Mouse (Mus musculus): ENCODE data around the gene Slc22a17. TPM values are rescaled to one million over a fixed set of nuclear protein-coding genes. Genes with fewer than 3 reads are reported as not detected.
A peak's percentile ranks its signal among the peaks of the same experiment; 100 is the strongest.

The Slc22a17 gene
- total and polyA plus RNA-seq, 2 experiments from 2014 or later: 22.7 to 46.8 TPM

DNA sequence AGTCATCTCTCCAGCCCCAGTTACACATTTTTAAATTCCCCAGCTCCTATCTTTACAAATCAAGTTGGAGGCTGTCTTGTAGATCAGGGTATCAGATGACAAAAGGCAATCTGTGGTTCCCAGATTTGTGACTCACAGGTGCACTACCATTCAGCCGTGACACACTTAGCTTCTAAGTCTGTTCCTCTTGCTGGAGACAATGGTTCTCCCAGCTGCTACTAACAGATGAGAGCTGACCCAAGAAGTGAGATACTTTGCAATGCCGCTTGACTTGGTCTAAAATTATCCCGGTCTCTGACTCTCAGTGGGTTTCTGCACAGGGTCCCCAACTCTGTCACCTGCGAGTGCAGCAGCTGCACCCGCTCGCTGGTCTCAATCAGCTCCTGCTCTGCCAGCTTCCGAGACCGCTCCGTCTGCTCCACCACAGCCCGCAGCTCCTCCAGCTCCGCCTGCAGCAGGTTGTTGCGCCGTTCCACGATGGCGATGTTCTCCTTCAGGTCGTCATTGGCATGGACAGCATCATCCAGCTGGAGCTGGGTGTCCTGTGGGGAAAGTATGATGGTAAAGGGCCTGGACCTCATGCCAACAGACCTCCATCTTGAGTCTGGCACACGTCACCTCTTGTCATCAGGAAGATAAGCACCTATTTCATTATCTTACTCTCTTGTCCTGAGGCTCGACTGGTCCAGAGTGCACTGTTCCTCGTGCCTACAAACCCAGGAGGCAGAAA is 33.2 kb upstream of the Slc22a17 start:
- WGBS: 37% methylated on average over 19 of the region's 19 CpGs
- no peak for TF ChIP-seq CTCF (IDR thresholded peaks at IDR 0.05; ENCODE audit: low read depth)
- TF ChIP-seq EP300 (IDR thresholded peaks at IDR 0.05; ENCODE audit: low read depth): no peak
- DNase-seq (ENCODE audit: low spot score): no peak
- no peaks in the 10 kb centered on the region for H3K27me3 ChIP-seq (ENCODE audit: control insufficient read depth, insufficient read depth, low read length)
- no peak for ATAC-seq (ENCODE audit: insufficient read depth, low read depth)
- H3K36me3 ChIP-seq (replicated peaks; ENCODE audit: control insufficient read depth, insufficient read depth, low read length): peaks cover 97% of the 10 kb centered on the region
- H3K27ac ChIP-seq (ENCODE audit: low read depth): peak overlapping the region; percentile 46; the same call in 1 of the 2 replicates
- H3K9ac ChIP-seq (replicated peaks; ENCODE audit: low read depth, low read length): no peak overlapping the region
- no peaks in the 10 kb centered on the region for H3K4me1 ChIP-seq (ENCODE audit: control insufficient read depth, insufficient read depth)
- H3K4me3 ChIP-seq (ENCODE audit: low read depth, low read length): no peak overlapping the region
- H3K9me3 ChIP-seq (replicated peaks; ENCODE audit: control insufficient read depth, low read length): no peaks in the 10 kb centered on the region
- no peak overlapping the region for H3K4me2 ChIP-seq (ENCODE audit: low read depth, low read length)

DNA sequence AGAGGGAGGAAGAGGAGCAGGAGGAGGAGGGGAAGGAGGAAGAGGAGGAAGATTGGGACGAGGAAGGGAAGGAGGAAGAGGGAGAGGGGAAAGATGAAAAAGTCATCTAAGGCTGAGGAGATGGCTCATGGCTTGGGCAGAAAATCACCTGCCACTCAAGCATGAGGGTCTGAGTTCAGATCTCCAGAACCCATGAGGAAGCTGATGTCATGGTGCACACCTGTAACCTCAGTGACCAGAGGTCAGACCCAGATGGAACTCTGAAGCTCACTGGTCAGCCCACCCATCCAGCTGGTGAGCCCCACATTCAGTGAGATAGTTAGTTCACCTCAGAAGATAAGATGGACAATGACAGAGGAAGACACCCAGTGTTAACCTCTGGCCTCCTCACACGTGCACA is 32.0 kb upstream of the Slc22a17 start:
- Histone ChIP-seq H3K36me3 (replicated peaks; ENCODE audit: control insufficient read depth, insufficient read depth, low read length) (peaks cover 96% of the 10 kb centered on the region), H3K27ac (ENCODE audit: low read depth) (peak overlapping the region; percentile 16; the same call in 1 of the 2 replicates)

DNA sequence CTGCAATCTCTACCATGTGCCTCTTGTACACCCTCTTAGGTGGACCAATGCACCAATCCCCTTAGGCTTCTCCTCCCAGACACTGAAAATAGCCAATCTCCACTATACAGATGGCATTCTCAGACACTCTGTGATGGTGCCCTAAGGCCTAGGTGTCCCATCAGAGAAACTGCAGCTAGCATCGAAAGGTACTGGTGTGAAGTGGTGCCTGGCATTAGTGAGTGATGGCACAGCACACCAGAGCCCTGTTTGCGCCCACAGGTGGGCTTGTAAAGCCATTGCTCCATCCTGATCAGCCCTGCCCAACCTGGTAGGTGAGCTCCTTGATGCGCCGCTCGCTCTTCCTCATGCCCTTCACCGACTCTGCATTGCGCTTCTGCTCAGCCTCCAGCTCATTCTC is 31.0 kb upstream of the Slc22a17 start:
- Histone ChIP-seq H3K4me1 (ENCODE audit: control insufficient read depth, insufficient read depth) (no peaks in the 10 kb centered on the region), H3K4me2 (ENCODE audit: low read depth, low read length) (no peak overlapping the region), H3K36me3 (replicated peaks; ENCODE audit: control insufficient read depth, insufficient read depth, low read length) (peaks cover 87% of the 10 kb centered on the region), H3K9me3 (replicated peaks; ENCODE audit: control insufficient read depth, low read length) (no peaks in the 10 kb centered on the region), H3K9ac (replicated peaks; ENCODE audit: low read depth, low read length) (no peak overlapping the region), H3K27ac (ENCODE audit: low read depth) (peak overlapping the region; percentile 22), H3K27me3 (ENCODE audit: control insufficient read depth, insufficient read depth, low read length) (no peaks in the 10 kb centered on the region), H3K4me3 (ENCODE audit: low read depth, low read length) (no peak overlapping the region)
- WGBS: 96% methylated on average over 7 of the region's 7 CpGs
- DNase-seq (ENCODE audit: low spot score): peak; percentile 5
- ATAC-seq (ENCODE audit: insufficient read depth, low read depth): no peak
- TF ChIP-seq EP300 (IDR thresholded peaks at IDR 0.05; ENCODE audit: low read depth) (no peak), CTCF (IDR thresholded peaks at IDR 0.05; ENCODE audit: low read depth) (no peak)

More for the DNA sequence above, 32.0 kb upstream of the Slc22a17 start:
- Histone ChIP-seq H3K9ac (replicated peaks; ENCODE audit: low read depth, low read length) (no peak overlapping the region), H3K9me3 (replicated peaks; ENCODE audit: control insufficient read depth, low read length) (no peaks in the 10 kb centered on the region), H3K4me2 (ENCODE audit: low read depth, low read length) (no peak overlapping the region), H3K4me3 (ENCODE audit: low read depth, low read length) (no peak overlapping the region), H3K27me3 (ENCODE audit: control insufficient read depth, insufficient read depth, low read length) (no peaks in the 10 kb centered on the region), H3K4me1 (ENCODE audit: control insufficient read depth, insufficient read depth) (no peaks in the 10 kb centered on the region)
- 51% methylated on average over 2 of the region's 2 CpGs for WGBS
- no peak for ATAC-seq (ENCODE audit: insufficient read depth, low read depth)
- no peak for TF ChIP-seq EP300 (IDR thresholded peaks at IDR 0.05; ENCODE audit: low read depth)
- no peak for TF ChIP-seq CTCF (IDR thresholded peaks at IDR 0.05; ENCODE audit: low read depth)
- peak; percentile 6 for DNase-seq (ENCODE audit: low spot score)

DNA sequence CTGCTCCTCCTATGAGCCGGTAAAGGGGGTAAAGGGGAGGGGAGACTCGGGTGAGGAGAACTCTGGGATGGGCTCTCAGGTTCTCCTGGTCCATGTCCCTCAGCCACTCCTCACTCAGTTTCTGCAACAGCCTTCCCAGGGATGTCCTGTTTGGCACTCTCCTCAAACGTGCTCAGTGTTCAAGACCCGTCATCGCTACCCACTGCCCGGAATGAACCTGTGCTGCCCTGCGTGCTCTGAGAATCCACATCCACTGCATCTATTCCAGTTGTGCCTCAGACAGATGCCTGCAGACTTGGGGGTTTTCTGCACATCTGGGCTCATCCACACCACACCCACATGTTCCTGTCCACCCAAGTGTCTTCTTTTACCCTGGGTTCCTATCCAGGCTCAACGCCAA is 29.5 kb upstream of the Slc22a17 start:
- TF ChIP-seq EP300 (IDR thresholded peaks at IDR 0.05; ENCODE audit: low read depth): no peak
- no peak for TF ChIP-seq CTCF (IDR thresholded peaks at IDR 0.05; ENCODE audit: low read depth)
- H3K4me3 ChIP-seq (ENCODE audit: low read depth, low read length): no peak overlapping the region
- H3K4me2 ChIP-seq (ENCODE audit: low read depth, low read length): no peak overlapping the region
- WGBS: 66% methylated on average over 8 of the region's 8 CpGs
- no peak for ATAC-seq (ENCODE audit: insufficient read depth, low read depth)
- DNase-seq (ENCODE audit: low spot score): peak; percentile 5
- no peaks in the 10 kb centered on the region for H3K9me3 ChIP-seq (replicated peaks; ENCODE audit: control insufficient read depth, low read length)
- H3K27me3 ChIP-seq (ENCODE audit: control insufficient read depth, insufficient read depth, low read length): no peaks in the 10 kb centered on the region
- H3K9ac ChIP-seq (replicated peaks; ENCODE audit: low read depth, low read length): no peak overlapping the region
- H3K27ac ChIP-seq (ENCODE audit: low read depth): peak overlapping the region; percentile 22; the same call in 1 of the 2 replicates
- peaks cover 72% of the 10 kb centered on the region for H3K36me3 ChIP-seq (replicated peaks; ENCODE audit: control insufficient read depth, insufficient read depth, low read length)
- H3K4me1 ChIP-seq (ENCODE audit: control insufficient read depth, insufficient read depth): no peaks in the 10 kb centered on the region

DNA sequence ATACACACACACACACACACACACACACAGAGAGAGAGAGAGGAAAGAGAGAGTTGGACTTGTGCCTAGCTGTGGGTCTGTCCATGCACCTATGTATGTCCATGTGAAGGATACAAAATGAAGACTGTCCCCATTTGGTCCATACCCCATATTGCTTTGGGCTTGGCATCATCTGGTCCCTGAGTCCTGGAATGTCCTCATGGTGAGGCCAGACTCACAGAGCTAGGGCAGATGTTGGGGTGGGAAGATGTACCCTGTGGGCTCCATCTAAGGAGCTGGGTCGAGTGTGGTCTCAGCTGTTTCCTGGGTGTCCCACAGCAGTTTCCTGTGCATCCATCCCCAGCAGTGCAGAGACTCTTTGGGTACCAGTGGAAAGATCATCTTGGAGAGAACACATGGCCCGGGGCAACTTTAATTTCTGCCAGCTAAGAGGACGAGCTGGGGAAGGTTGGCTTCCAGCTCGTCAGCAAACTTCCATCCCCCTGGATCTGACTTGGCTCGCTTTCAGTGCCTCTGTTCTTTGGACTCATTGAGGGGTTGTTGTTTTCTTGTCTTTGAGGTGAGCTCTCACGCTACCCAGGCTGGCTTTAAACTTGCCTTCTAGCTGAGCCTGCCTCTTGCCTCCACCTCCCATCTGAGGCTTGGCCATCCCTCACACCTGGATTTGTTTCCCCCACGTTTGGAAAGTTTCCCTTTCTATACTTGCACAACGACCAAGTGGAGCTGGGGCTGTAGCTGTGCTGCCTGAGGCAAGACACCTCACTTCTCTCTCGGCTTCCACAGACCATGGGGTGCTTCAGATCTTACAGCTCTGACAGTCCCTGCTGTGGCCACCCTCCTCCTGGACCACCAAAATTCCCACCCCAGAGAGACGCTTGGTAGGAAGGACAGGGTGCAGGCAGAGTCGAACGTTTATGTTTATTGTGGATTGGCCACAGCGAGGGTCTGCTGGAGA is 28.4 kb upstream of the Slc22a17 start:
- Histone ChIP-seq H3K9me3 (replicated peaks; ENCODE audit: control insufficient read depth, low read length) (no peaks in the 10 kb centered on the region), H3K27me3 (ENCODE audit: control insufficient read depth, insufficient read depth, low read length) (no peaks in the 10 kb centered on the region), H3K4me2 (ENCODE audit: low read depth, low read length) (no peak overlapping the region), H3K9ac (replicated peaks; ENCODE audit: low read depth, low read length) (no peak overlapping the region), H3K4me3 (ENCODE audit: low read depth, low read length) (no peak overlapping the region), H3K36me3 (replicated peaks; ENCODE audit: control insufficient read depth, insufficient read depth, low read length) (peaks cover 60% of the 10 kb centered on the region), H3K4me1 (ENCODE audit: control insufficient read depth, insufficient read depth) (no peaks in the 10 kb centered on the region), H3K27ac (ENCODE audit: low read depth) (peak overlapping the region; percentile 72)
- ATAC-seq (ENCODE audit: insufficient read depth, low read depth) (no peak), DNase-seq (ENCODE audit: low spot score) (peak; percentile 17)
- no peak for TF ChIP-seq CTCF (IDR thresholded peaks at IDR 0.05; ENCODE audit: low read depth)
- no peak for TF ChIP-seq EP300 (IDR thresholded peaks at IDR 0.05; ENCODE audit: low read depth)
- WGBS: 50% methylated on average over 13 of the region's 13 CpGs
